Mouse (Mus musculus) embryonic facial prominence, embryonic 11.5 days (tissue): ENCODE measurements around the gene Btbd3. TPM values are rescaled to one million over a fixed set of nuclear protein-coding genes. Genes with fewer than 3 reads are reported as not detected.

Source experiments
- ATAC-seq: fragments of 200-750 bp; cut with Nextera tagmentation; replicated peaks from 2 replicates; pipeline ENCODE4 v1.8.0; 2017; ENCODE audit warnings: low read depth; ENCODE audit not compliant: insufficient number of reproducible peaks, low FRiP score, low TSS enrichment
- DNase-seq: peaks from one replicate; pipeline ENCODE4 v3.0.0-alpha.2; 2015; ENCODE audit warnings: low spot score
- H3K27ac ChIP-seq: fragments of 300-500 bp; sonication (generic); replicated peaks from 2 replicates; pipeline ENCODE4 v1.5.1; 2014; ENCODE audit warnings: mild to moderate bottlenecking, low read depth, low read length, control low read depth
- H3K27me3 ChIP-seq: fragments of 300-500 bp; sonication (generic); 2 replicates; pipeline ENCODE4 v1.6.1; 2014; ENCODE audit warnings: mild to moderate bottlenecking, low read length, moderate library complexity, mixed read lengths; ENCODE audit not compliant: control insufficient read depth, insufficient read depth
- H3K36me3 ChIP-seq: fragments of 300-500 bp; sonication (generic); replicated peaks from 2 replicates; pipeline ENCODE4 v1.6.1; 2014; ENCODE audit warnings: low read depth, mild to moderate bottlenecking, low read length, moderate library complexity, mixed read lengths; ENCODE audit not compliant: control insufficient read depth, insufficient read depth
- H3K4me1 ChIP-seq: fragments of 300-500 bp; sonication (generic); 2 replicates; pipeline ENCODE4 v1.6.1; 2014; ENCODE audit warnings: low read length, mixed read lengths; ENCODE audit not compliant: control insufficient read depth, insufficient read depth
- H3K4me2 ChIP-seq: fragments of 300-500 bp; sonication (generic); 2 replicates; pipeline ENCODE4 v1.6.1; 2014; ENCODE audit warnings: low read depth, mild to moderate bottlenecking, control low read depth, low read length, moderate library complexity
- H3K4me3 ChIP-seq: fragments of 300-500 bp; sonication (generic); 2 replicates; pipeline ENCODE4 v1.5.1; 2014; ENCODE audit warnings: low read depth, low read length, control low read depth
- H3K9ac ChIP-seq: fragments of 300-500 bp; sonication (generic); replicated peaks from 2 replicates; pipeline ENCODE4 v1.6.1; 2014; ENCODE audit warnings: mild to moderate bottlenecking, control low read depth, low read length
- H3K9me3 ChIP-seq: fragments of 300-500 bp; sonication (generic); replicated peaks from 2 replicates; pipeline ENCODE4 v1.6.1; 2016; ENCODE audit warnings: mild to moderate bottlenecking, low read length, inconsistent platforms, mixed read lengths; ENCODE audit not compliant: control insufficient read depth
- WGBS: fragments of 180-500 bp; shearing (Covaris S2); extraction: QIAGEN DNeasy Blood & Tissue Kit; methylation state at CpG from one replicate; pipeline ENCODE4 v1.1.7; 2014; 5-methylcytosine and 5-hydroxymethylcytosine counted together
- polyA plus RNA-seq: library from polyadenylated mRNA; unstranded; fragments of >200 nt; fragmentation: Nextera tagmentation; extraction: Ambion mirVana; gene quantifications from 2 replicates; pipeline ENCODE4 v1.2.1, GENCODE M21; 2014

Btbd3 gene
- polyA plus RNA-seq, 1 experiment from 2014 or later = 22.6 TPM

- Histone ChIP-seq H3K4me2 (no peak overlapping the region), H3K4me3 (no peak overlapping the region), H3K27me3 (no peaks in the 10 kb centered on the region), H3K9me3 (no peaks in the 10 kb centered on the region), H3K36me3 (no peaks in the 10 kb centered on the region), H3K4me1 (no peaks in the 10 kb centered on the region), H3K27ac (no peak overlapping the region), H3K9ac (no peak overlapping the region)
- peak; percentile 34 for DNase-seq
- WGBS = 81% methylated on average over 2 of the region's 2 CpGs
- no peak for ATAC-seq
Measured at GRCm38 (mm10) chr2:138585930-138586329, 329.6 kb downstream of the Btbd3 start.

GRCm38 (mm10) chr2:138587335-138587734 is 331.0 kb downstream of the Btbd3 start:
- H3K9ac ChIP-seq = no peak overlapping the region
- H3K4me2 ChIP-seq = no peak overlapping the region
- no peaks in the 10 kb centered on the region for H3K4me1 ChIP-seq
- H3K27me3 ChIP-seq = no peaks in the 10 kb centered on the region
- ATAC-seq = no peak
- H3K27ac ChIP-seq = no peak overlapping the region
- no peak overlapping the region for H3K4me3 ChIP-seq
- 90% methylated on average over 2 of the region's 2 CpGs for WGBS
- no peaks in the 10 kb centered on the region for H3K36me3 ChIP-seq
- no peaks in the 10 kb centered on the region for H3K9me3 ChIP-seq
- no peak for DNase-seq

GRCm38 (mm10) chr2:138587795-138588545 is 331.6 kb downstream of the Btbd3 start:
- 79% methylated on average over 7 of the region's 7 CpGs for WGBS

GRCm38 (mm10) chr2:138589105-138589504 is 332.7 kb downstream of the Btbd3 start:
- ATAC-seq (no peak), DNase-seq (no peak)
- Histone ChIP-seq H3K4me1 (no peaks in the 10 kb centered on the region), H3K4me3 (no peak overlapping the region), H3K4me2 (no peak overlapping the region), H3K27ac (no peak overlapping the region), H3K36me3 (no peaks in the 10 kb centered on the region), H3K9me3 (no peaks in the 10 kb centered on the region), H3K27me3 (no peaks in the 10 kb centered on the region), H3K9ac (no peak overlapping the region)
- WGBS = 73% methylated on average over 3 of the region's 3 CpGs

More at GRCm38 (mm10) chr2:138587795-138588545, 331.6 kb downstream of the Btbd3 start:
- Histone ChIP-seq H3K4me1 (no peaks in the 10 kb centered on the region), H3K27me3 (no peaks in the 10 kb centered on the region), H3K36me3 (no peaks in the 10 kb centered on the region), H3K4me3 (no peak overlapping the region), H3K9me3 (no peaks in the 10 kb centered on the region), H3K9ac (no peak overlapping the region), H3K27ac (no peak overlapping the region), H3K4me2 (no peak overlapping the region)
- DNase-seq = peak; percentile 19
- no peak for ATAC-seq

- Histone ChIP-seq H3K9ac (no peak overlapping the region), H3K27me3 (no peaks in the 10 kb centered on the region), H3K4me3 (no peak overlapping the region), H3K4me1 (no peaks in the 10 kb centered on the region), H3K9me3 (no peaks in the 10 kb centered on the region), H3K27ac (no peak overlapping the region), H3K36me3 (no peaks in the 10 kb centered on the region), H3K4me2 (no peak overlapping the region)
- WGBS = 83% methylated on average over 1 of the region's 1 CpGs
- DNase-seq (no peak), ATAC-seq (no peak)
Measured at GRCm38 (mm10) chr2:138590307-138590706, 333.9 kb downstream of the Btbd3 start.

GRCm38 (mm10) chr2:138612361-138612760 is 356.0 kb downstream of the Btbd3 start:
- H3K4me1 ChIP-seq = no peaks in the 10 kb centered on the region
- DNase-seq (no peak), ATAC-seq (no peak)
- no peak overlapping the region for H3K4me2 ChIP-seq
- H3K4me3 ChIP-seq = no peak overlapping the region
- no peaks in the 10 kb centered on the region for H3K9me3 ChIP-seq
- H3K27me3 ChIP-seq = no peaks in the 10 kb centered on the region
- no peak overlapping the region for H3K27ac ChIP-seq
- no peak overlapping the region for H3K9ac ChIP-seq
- H3K36me3 ChIP-seq = no peaks in the 10 kb centered on the region

- ATAC-seq (no peak), DNase-seq (no peak)
- no peak overlapping the region for H3K9ac ChIP-seq
- H3K27ac ChIP-seq = no peak overlapping the region
- H3K36me3 ChIP-seq = no peaks in the 10 kb centered on the region
- no peaks in the 10 kb centered on the region for H3K4me1 ChIP-seq
- H3K27me3 ChIP-seq = no peaks in the 10 kb centered on the region
- no peak overlapping the region for H3K4me3 ChIP-seq
- no peaks in the 10 kb centered on the region for H3K9me3 ChIP-seq
- 85% methylated on average over 5 of the region's 5 CpGs for WGBS
- H3K4me2 ChIP-seq = no peak overlapping the region
Measured at GRCm38 (mm10) chr2:138617501-138617900, 361.1 kb downstream of the Btbd3 start.
